Mouse (Mus musculus): ENCODE data around the gene Tmem168. TPM values are rescaled to one million over a fixed set of nuclear protein-coding genes. Genes with fewer than 3 reads are reported as not detected.

Tmem168 gene
- polyA plus RNA-seq, 1 experiment from 2014 or later, result 42.6 TPM

GRCm38 (mm10) chr6:13582075-13582474 is 25.8 kb downstream of the Tmem168 start:
- Histone ChIP-seq H3K9me3 (no peaks in the 10 kb centered on the region), H3K4me1 (no peaks in the 10 kb centered on the region), H3K4me3 (no peak overlapping the region), H3K4me2 (no peak overlapping the region), H3K36me3 (peaks cover 30% of the 10 kb centered on the region), H3K27me3 (no peaks in the 10 kb centered on the region), H3K9ac (no peak overlapping the region), H3K27ac (no peak overlapping the region)
- no peak for ATAC-seq (ENCODE audit: insufficient number of reproducible peaks, low FRiP score, low TSS enrichment, low read depth)
- WGBS, result 88% methylated on average over 1 of the region's 1 CpGs

DNA sequence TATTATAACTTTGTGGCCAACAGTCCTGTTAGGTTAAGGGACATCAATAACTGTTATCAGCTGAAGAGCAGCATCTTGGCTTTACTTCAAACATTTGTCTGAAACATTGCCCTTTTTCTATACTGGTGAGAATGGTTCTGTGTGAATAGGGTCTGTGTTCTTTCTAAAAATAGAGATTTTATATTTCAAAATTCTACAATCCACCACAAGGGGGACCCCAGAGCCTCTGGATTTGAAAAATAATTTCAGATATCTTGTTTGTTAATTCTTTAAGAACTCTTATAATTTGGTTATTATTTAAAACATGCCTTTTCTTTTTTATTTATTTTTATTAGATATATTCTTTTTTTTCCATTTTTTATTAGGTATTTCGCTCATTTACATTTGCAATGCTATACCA is 42.2 kb downstream of the Tmem168 start:
- H3K27me3 ChIP-seq, result no peaks in the 10 kb centered on the region
- no peak overlapping the region for H3K9ac ChIP-seq
- no peak for ATAC-seq (ENCODE audit: insufficient number of reproducible peaks, low FRiP score, low TSS enrichment, low read depth)
- H3K4me3 ChIP-seq, result no peak overlapping the region
- no peaks in the 10 kb centered on the region for H3K9me3 ChIP-seq
- no peak overlapping the region for H3K27ac ChIP-seq
- 83% methylated on average over 1 of the region's 1 CpGs for WGBS
- H3K4me1 ChIP-seq, result no peaks in the 10 kb centered on the region
- H3K4me2 ChIP-seq, result no peak overlapping the region
- no peaks in the 10 kb centered on the region for H3K36me3 ChIP-seq

DNA sequence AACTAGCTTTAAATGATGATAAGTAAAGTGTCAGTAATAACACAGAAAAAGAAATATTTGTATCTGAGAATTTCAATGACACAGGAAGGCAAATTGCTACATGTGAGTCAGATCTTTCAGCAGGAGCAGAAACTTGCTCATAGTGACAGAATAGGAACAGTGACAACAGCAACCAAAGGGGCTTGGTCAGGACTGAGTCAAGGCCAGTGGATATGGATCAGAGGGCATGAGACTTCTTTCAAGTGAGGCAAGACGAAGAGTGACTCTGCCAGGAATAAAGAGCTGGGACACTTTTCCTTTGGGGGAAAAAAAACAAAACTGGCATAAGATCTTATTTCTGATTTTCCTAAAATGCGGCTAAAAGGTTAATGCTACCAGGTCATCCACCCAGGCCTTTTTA is 52.6 kb downstream of the Tmem168 start:
- Histone ChIP-seq H3K9ac (no peak overlapping the region), H3K4me3 (no peak overlapping the region), H3K27me3 (no peaks in the 10 kb centered on the region), H3K4me1 (no peaks in the 10 kb centered on the region), H3K27ac (no peak overlapping the region), H3K36me3 (no peaks in the 10 kb centered on the region), H3K9me3 (no peaks in the 10 kb centered on the region), H3K4me2 (no peak overlapping the region)
- ATAC-seq (ENCODE audit: insufficient number of reproducible peaks, low FRiP score, low TSS enrichment, low read depth), result no peak
- WGBS, result 82% methylated on average over 2 of the region's 2 CpGs

GRCm38 (mm10) chr6:13541761-13542160 is 66.1 kb downstream of the Tmem168 start:
- ATAC-seq (ENCODE audit: insufficient number of reproducible peaks, low FRiP score, low TSS enrichment, low read depth), result no peak
- Histone ChIP-seq H3K36me3 (no peaks in the 10 kb centered on the region), H3K4me2 (no peak overlapping the region), H3K9ac (no peak overlapping the region), H3K27me3 (no peaks in the 10 kb centered on the region), H3K4me3 (no peak overlapping the region), H3K9me3 (no peaks in the 10 kb centered on the region), H3K27ac (no peak overlapping the region), H3K4me1 (no peaks in the 10 kb centered on the region)
- 88% methylated on average over 3 of the region's 3 CpGs for WGBS

- no peak for ATAC-seq (ENCODE audit: insufficient number of reproducible peaks, low FRiP score, low TSS enrichment, low read depth)
- Histone ChIP-seq H3K36me3 (no peaks in the 10 kb centered on the region), H3K27me3 (no peaks in the 10 kb centered on the region), H3K9ac (no peak overlapping the region), H3K4me1 (no peaks in the 10 kb centered on the region), H3K27ac (no peak overlapping the region), H3K9me3 (no peaks in the 10 kb centered on the region), H3K4me2 (no peak overlapping the region), H3K4me3 (no peak overlapping the region)
- WGBS, result 74% methylated on average over 7 of the region's 7 CpGs
These were observed 70.5 kb downstream of the Tmem168 start for GRCm38 (mm10) chr6:13537275-13537964.

Other genes with a start within 250 kb of the Tmem168 start
- gene Bmt2, start 69.9 kb upstream of the Tmem168 start, polyA plus RNA-seq (2015; fragmentation: Nextera tagmentation; extraction: Ambion mirVana), result 14.5 and 17.1 TPM in 2 replicates
- gene Gpr85, start 231.8 kb upstream of the Tmem168 start, polyA plus RNA-seq (2015; fragmentation: Nextera tagmentation; extraction: Ambion mirVana), result 4.0 and 6.2 TPM in 2 replicates

All from limb, embryonic 15.5 days (tissue).